Mouse (Mus musculus) spleen, adult 2 months (tissue): ENCODE data around the gene Vmn1r40. TPM values are rescaled to one million over a fixed set of nuclear protein-coding genes. Genes with fewer than 3 reads are reported as not detected.

Source experiments
- DNase-seq, 2 experiments: peaks; one replicate each; pipeline versions ENCODE4 v3.0.0 to v3.0.0-alpha.2; 2012 to 2021; ENCODE audit warnings: low spot score in 2 of 2, low read depth in 1 of 2
- H3K27ac ChIP-seq: fragments of 200-500 bp; 2 replicates; pipeline ENCODE4 v1.5.1; 2012; ENCODE audit warnings: low read length, inconsistent platforms; ENCODE audit not compliant: insufficient read depth
- H3K27me3 ChIP-seq: fragments of 200-500 bp; 2 replicates; pipeline ENCODE4 v1.6.1; 2012; ENCODE audit warnings: mild to moderate bottlenecking, moderate library complexity, low read length, inconsistent platforms; ENCODE audit not compliant: control insufficient read depth, insufficient read depth
- H3K36me3 ChIP-seq: fragments of 200-500 bp; 2 replicates; pipeline ENCODE4 v1.6.1; 2012; ENCODE audit warnings: mild to moderate bottlenecking, low read length, inconsistent platforms; ENCODE audit not compliant: control insufficient read depth, insufficient read depth
- H3K4me1 ChIP-seq: fragments of 200-500 bp; 2 replicates; pipeline ENCODE4 v1.6.1; 2011; ENCODE audit warnings: inconsistent platforms; ENCODE audit not compliant: control insufficient read depth, insufficient read depth, insufficient read length
- H3K4me3 ChIP-seq: fragments of 200-500 bp; 2 replicates; pipeline ENCODE4 v1.5.1; 2011; ENCODE audit warnings: mild to moderate bottlenecking, inconsistent platforms; ENCODE audit not compliant: insufficient read depth, insufficient read length; ENCODE audit errors: extremely low read depth
- CTCF ChIP-seq: fragments of 200-500 bp; IDR thresholded peaks from 2 replicates; pipeline ENCODE4 v1.5.1; 2011; ENCODE audit warnings: mild to moderate bottlenecking, inconsistent platforms; ENCODE audit not compliant: insufficient read depth, insufficient read length, insufficient replicate concordance; ENCODE audit errors: extremely low read depth
- POLR2A ChIP-seq: fragments of 200-500 bp; IDR thresholded peaks from 2 replicates; pipeline ENCODE4 v1.6.1; 2011; ENCODE audit warnings: low read depth, low read length, inconsistent platforms
- WGBS: fragments of 180-500 bp; shearing (Covaris S2); methylation state at CpG from one replicate; pipeline ENCODE4 v1.1.7; 2018; 5-methylcytosine and 5-hydroxymethylcytosine counted together
- polyA plus RNA-seq: library from polyadenylated mRNA; depleted of rRNA; stranded (reverse); fragments of >200 nt; gene quantifications from 2 replicates; pipeline ENCODE4 v1.2.3, GENCODE M21; 2012; rRNA removed

Vmn1r40 gene
- polyA plus RNA-seq: not detected in 2 replicates

GRCm38 (mm10) chr6:89707240-89707639 lies at the start of gene Vmn1r40:
Gene Vmn1r40 (plus strand): TSS chr6:89707540.
- 73% methylated on average over 4 of the region's 4 CpGs for WGBS
- Histone ChIP-seq H3K36me3 (no peaks in the 10 kb centered on the region), H3K4me1 (no peaks in the 10 kb centered on the region), H3K4me3 (no peak within 1 kb of the TSS), H3K27me3 (no peaks in the 10 kb centered on the region), H3K27ac (no peak within 1 kb of the TSS)
- TF ChIP-seq CTCF (no peak), POLR2A (no peak)
- no peak for DNase-seq

DNA sequence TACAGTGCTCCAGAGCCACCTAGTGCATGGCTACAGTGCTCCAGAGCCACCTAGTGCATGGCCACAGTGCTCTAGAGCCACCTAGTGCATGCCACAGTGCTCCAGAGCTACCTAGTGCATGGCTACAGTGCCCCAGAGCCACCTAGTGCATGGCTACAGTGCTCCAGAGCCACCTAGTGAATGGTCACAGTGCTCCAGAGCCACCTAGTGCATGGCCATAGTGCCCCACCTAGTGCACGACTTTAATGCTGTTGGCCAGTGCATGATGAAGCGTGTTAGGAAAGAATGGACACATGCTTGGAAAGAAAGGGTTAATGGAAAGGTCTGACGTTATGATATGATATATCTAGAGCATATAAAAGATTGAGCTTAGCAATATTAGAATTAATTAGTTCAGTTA lies 49.0 kb upstream of the Vmn1r40 start:
- no peaks in the 10 kb centered on the region for H3K27me3 ChIP-seq
- WGBS: 82% methylated on average over 3 of the region's 3 CpGs
- H3K4me3 ChIP-seq: no peak overlapping the region
- H3K4me1 ChIP-seq: no peaks in the 10 kb centered on the region
- no peaks in the 10 kb centered on the region for H3K36me3 ChIP-seq
- H3K27ac ChIP-seq: no peak overlapping the region
- DNase-seq: no peak
- no peak for TF ChIP-seq CTCF
- TF ChIP-seq POLR2A: no peak

DNA sequence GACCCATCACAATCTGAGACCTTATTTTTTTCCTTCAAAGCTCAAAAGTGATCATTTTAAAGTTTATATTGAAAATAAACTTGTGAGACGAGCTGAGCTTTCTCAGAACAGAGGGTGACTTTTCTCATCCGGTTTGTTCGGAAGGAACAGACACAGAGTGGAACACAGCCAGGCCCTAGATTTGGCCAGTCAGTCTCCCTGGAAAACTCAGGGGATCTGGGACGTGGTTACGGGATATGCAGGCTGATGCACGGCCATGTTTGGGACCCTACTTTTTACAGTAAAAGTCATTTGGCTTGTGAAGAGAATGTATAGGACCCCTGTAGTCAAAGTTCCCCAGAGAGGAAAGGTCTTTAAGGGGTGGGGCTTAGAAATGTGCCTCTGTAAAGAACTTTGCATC lies 48.4 kb upstream of the Vmn1r40 start:
- no peak overlapping the region for H3K27ac ChIP-seq
- no peaks in the 10 kb centered on the region for H3K36me3 ChIP-seq
- DNase-seq: no peak
- TF ChIP-seq CTCF (no peak), POLR2A (no peak)
- no peaks in the 10 kb centered on the region for H3K4me1 ChIP-seq
- H3K4me3 ChIP-seq: no peak overlapping the region
- WGBS: 86% methylated on average over 6 of the region's 6 CpGs
- no peaks in the 10 kb centered on the region for H3K27me3 ChIP-seq

GRCm38 (mm10) chr6:89659692-89660423 lies 47.5 kb upstream of the Vmn1r40 start:
- TF ChIP-seq CTCF (peak; percentile 53; the same call in 1 of the 2 replicates), POLR2A (no peak)
- Histone ChIP-seq H3K4me1 (no peaks in the 10 kb centered on the region), H3K4me3 (no peak overlapping the region), H3K36me3 (no peaks in the 10 kb centered on the region), H3K27ac (no peak overlapping the region), H3K27me3 (no peaks in the 10 kb centered on the region)
- WGBS: 45% methylated on average over 7 of the region's 7 CpGs
- DNase-seq: peak in 1 of 2 experiments; percentile 19

DNA sequence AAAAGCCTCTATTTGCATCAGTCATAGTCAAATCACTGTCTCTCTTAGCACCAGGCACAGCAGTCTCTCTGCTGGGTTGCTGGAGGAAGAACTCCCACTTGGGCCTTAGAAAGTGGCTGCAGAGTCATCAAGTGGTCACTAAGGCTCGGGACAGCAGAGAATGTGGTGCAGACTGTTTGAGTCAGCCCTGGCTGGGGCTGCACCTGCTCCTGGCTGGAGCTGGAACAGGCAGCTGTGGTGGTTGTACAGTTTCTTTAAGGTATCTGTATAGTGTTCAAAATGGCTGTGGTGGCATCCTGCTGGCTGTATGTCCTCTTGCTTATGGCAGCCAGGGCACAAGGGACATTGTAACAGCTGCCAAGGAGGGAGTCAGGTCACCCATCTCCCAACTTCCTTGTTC lies 46.9 kb upstream of the Vmn1r40 start:
- TF ChIP-seq CTCF (no peak), POLR2A (no peak)
- WGBS: 79% methylated on average over 1 of the region's 1 CpGs
- no peaks in the 10 kb centered on the region for H3K36me3 ChIP-seq
- DNase-seq: no peak
- H3K4me1 ChIP-seq: no peaks in the 10 kb centered on the region
- no peak overlapping the region for H3K27ac ChIP-seq
- no peaks in the 10 kb centered on the region for H3K27me3 ChIP-seq
- H3K4me3 ChIP-seq: no peak overlapping the region

GRCm38 (mm10) chr6:89662521-89662920 lies 44.8 kb upstream of the Vmn1r40 start:
- Histone ChIP-seq H3K27me3 (no peaks in the 10 kb centered on the region), H3K27ac (no peak overlapping the region), H3K4me1 (no peaks in the 10 kb centered on the region), H3K36me3 (no peaks in the 10 kb centered on the region), H3K4me3 (no peak overlapping the region)
- WGBS: 90% methylated on average over 3 of the region's 3 CpGs
- no peak for TF ChIP-seq POLR2A
- TF ChIP-seq CTCF: no peak
- DNase-seq: no peak

- 83% methylated on average over 8 of the region's 8 CpGs for WGBS
- TF ChIP-seq CTCF: no peak
- no peak overlapping the region for H3K27ac ChIP-seq
- no peaks in the 10 kb centered on the region for H3K36me3 ChIP-seq
- no peak overlapping the region for H3K4me3 ChIP-seq
- no peak for DNase-seq
- no peaks in the 10 kb centered on the region for H3K4me1 ChIP-seq
- no peaks in the 10 kb centered on the region for H3K27me3 ChIP-seq
Observed at GRCm38 (mm10) chr6:89665155-89665554, 42.2 kb upstream of the Vmn1r40 start.
